Mouse (Mus musculus) ovary, postnatal 10 days (tissue): Measurements from ENCODE around the gene Cdc25b.

Source experiments
- DNase-seq: peaks from one replicate; pipeline ENCODE4 v3.0.0; 2022; ENCODE audit warnings: low spot score

Gene Cdc25b

DNA sequence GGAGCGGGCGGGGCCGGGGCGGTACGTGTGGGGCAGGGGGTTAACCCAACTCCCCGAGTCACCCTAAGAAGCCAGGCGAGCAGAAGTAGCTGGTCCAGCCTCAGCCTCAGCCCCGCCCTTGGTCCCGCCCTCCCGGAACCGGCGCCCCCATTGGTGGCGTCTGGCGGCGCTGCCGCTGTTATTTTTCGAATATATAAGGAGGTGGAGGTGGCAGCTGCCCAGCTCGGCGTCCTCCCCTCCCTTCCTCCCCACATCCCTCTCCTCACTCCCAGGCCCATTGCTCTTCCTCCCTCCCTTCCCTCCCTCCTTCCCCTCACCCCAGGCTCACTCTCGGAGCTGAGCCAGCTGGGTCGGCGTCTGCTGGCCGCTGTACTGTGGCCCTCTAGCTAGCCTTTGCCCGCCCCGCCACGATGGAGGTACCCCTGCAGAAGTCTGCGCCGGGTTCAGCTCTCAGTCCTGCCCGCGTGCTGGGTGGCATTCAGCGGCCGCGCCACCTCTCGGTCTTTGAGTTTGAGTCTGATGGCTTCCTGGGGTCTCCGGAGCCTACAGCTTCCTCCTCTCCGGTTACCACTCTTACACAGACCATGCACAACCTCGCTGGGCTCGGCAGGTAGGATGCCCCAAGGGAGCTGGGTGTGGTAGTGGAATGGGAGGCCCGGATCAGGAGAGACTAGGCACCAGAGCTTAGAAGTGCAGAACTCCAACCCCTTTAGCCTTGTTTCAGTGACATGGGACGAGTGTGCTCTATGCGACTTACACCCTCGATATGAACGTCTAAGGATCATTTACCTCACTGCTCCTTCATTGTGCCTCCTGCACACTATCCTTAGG is at the start of gene Cdc25b, which contains the start of gene Spef1:
Gene Cdc25b, plus strand, starts transcription at position 179 of the 831 bp plus-strand sequence.
Gene Spef1, minus strand, starts transcription at position 512 of the 831 bp plus-strand sequence.
- DNase-seq: peak; percentile 65

DNA sequence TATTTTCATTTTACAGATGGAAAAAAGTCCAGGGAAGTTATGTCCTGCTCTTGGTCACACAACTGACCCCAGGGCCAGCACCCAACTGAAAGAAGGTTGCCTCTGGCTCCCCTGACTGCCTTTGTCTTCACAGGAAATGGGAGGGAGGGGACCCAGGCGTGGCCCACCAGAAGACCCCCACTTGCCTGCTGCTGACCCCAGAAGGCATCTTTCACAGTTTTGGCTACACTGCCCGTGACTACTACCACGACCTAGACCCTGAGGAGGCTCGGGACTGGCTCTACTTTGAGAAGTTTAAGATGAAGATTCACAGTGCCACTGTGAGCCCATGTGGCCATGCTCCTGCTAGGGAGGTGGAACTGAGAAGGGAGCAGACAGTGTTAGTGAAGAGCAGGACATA is 48.5 kb upstream of the Cdc25b start:
- DNase-seq: no peak

DNA sequence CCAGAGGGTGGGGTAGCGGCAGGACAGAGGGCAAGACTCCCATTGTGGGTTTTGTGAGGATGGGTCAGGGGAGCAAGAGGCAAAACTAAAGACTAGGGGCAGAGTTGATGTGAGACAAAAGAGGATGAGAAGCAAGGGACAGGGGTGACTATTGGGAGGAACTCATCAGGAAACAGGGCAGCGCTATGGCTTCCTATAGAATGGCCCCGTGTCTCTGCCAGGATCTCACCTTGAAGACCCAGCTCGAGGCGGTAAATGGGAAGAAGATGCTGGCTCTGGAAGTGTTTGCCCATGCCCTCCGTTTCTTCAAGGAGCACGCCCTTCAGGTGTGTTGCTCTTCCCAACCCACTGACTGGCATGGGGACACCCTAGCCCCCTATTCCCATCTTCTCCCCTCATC is 48.0 kb upstream of the Cdc25b start:
- no peak for DNase-seq

DNA sequence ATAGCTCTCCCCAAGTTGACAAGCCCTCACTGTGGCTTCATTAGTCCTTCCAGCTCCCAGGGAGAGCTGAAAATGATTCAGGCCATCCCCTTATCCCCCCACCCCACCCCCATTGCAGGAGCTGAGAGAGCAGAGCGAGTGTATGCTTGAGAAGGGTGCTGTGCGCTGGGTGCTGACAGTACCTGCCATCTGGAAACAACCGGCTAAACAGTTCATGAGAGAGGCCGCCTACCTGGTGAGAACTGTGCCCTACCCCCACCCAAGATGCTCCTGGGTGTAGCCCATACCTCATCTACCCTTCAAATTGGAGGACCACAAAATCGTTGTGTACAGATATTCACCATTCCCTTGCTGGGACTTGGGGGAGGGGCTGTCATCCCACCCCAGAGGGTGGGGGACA is 47.5 kb upstream of the Cdc25b start:
- DNase-seq: no peak

DNA sequence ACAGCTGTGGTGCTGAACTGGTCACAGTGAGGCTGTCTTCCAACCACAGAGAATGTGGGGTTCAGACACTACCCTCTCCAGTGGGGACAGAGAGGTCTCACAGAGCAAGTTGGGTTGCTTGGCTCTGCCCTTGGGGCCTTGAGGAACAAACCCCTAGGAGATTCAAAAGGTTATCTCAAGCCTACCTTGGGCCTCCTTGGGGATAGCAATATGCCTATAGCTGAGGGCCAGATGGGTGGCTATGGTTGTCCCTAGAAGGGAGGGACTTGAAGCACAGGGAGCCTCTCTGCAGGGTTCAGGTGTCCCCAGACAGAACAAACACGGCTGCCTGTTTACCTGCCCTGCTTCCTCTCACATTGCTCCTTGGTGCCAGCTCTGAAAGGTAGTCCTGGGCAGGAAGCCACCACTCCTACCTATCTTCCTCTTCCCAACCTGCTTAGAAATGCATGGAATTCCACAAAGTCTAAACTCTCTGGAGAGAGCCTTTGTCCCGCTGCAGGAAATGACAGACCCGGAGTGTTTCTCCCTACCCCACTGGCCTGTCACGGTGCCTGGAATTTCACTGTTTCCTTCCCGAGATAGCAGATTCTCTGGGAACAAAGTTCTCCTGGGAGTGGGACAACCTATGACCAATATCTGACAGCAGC is 46.7 kb upstream of the Cdc25b start:
- DNase-seq: no peak

DNA sequence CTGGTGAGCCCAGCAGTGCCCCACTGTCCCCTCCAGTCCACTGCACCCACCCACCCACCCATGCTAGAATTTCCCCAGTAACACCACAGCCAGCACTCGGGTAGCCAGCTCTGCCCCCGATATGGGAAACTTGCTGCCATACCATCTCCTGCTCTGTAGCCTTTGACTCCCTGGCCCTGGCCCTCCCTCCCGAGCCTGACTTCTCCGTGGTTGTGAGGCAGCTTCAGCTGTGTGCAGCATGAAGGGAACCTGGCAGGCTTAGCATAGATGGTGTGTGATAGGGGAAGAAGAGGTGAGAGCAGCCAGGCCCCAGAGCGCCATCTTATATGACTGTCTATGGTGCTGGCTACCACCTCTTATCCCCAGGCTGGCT is 46.2 kb upstream of the Cdc25b start:
- no peak for DNase-seq

DNA sequence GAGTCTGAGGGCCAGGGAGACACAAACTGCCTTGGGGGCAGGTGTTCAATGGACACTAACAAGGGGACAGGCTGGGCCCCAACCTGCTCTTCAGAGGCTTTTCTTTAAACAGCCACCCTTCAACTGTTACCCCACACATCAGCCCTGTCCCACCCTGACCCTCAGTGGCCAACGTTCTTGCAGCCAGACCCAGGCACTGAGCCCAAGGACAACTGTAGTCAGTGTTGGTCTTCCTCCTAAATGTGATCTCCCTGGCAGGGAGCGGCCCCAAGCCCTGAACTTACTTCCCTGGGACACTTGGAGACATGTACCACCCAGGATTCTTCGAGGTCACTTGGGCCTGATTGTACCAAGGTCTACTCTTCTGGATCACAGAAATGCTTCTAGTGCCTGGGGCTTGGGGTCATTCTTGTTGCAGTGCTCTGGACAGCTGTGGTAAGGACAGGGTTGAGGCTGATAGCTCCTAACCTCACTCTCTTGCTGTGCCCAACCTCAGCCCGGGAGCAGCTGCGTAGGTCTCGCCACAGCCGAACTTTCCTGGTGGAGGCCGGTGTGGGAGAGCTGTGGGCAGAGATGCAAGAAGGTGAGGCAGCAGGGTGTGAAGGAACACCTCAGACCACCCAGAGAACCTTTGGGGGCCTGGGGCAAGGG is 45.3 kb upstream of the Cdc25b start:
- DNase-seq: no peak

DNA sequence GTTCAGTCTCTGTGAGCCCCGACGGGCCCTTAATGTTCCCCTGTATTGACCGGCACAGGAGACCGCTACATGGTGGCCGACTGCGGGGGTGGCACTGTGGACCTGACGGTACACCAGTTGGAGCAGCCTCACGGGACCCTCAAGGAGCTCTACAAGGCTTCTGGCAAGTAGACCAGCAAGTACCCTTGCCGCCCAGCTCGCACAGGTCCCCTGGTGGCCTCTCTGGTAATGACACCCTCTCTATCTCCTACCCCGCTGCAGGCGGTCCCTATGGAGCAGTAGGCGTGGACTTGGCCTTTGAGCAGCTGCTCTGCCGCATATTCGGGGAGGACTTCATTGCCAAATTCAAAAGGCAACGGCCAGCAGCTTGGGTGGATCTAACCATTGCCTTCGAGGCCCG is 44.2 kb upstream of the Cdc25b start:
- DNase-seq: peak; percentile 56

DNA sequence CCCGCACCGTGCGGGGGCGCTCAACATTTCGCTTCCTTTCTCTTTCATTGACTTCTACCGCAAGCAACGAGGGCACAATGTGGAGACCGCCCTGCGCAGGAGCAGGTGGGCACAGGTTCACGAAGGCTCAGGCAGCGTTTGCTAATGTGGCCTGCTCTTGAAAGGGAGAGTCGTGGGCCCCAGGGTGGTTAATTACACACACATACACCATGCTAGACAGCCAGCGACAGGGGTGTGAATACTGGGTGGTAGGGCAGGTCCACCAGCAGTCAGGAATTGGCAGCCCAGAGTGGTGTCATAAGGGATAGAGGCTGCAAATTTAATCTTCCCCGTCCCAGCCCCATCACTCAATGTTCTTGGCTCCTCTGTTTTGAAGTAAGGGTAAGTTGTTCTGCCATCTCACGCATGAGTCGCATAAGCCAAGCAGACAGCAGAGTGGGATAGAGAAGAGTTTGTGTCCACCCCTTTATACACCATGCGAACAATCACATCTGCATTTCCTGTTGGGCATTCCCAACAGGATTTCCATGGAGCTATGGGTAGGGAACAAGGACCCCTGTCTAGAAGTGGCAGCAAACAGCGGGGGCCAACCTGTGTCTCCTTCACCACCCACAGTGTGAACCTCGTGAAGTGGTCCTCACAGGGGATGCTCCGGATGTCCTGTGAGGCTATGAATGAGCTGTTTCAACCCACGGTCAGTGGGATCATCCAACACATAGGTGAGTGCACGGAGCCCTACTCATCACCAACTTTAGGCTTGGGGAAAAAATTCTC is 43.6 kb upstream of the Cdc25b start:
- no peak for DNase-seq

DNA sequence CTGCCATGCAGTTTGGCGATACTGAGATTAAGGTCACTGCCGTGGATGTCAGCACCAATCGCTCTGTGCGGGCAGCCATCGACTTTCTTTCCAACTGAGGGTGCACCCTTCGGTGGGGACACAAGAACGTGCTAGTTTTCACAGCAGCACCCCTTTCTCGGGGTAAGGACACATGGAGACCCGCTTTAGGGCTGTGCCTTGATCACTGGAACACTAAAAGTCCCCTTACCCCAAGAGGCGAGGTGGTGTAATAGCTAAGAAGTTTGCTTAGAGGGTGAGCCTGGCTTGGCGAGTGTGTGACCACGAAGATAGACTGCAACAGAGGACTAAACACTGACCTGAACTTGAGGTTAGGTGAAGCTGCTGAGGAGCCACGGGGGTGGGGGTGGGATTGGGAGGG is 41.6 kb upstream of the Cdc25b start:
- no peak for DNase-seq

DNA sequence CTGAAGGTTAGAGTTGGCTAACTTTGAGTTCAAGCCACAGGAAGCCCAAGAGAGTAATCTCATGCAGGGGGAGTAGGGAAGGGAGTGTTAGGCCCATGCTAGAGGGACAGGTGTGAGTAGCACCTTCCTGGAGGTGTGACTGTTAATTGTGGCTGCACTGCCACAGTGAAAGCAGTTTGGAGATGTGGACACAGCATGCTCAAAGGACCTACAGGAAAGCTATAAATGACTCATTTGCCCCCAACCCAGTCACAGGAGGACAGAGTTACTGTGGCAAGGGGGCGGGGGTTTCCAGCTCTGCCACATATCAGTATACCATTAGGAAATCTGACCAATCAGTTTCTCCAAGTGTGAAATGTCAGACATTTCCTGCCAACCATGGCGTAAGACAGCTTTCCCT is 41.2 kb upstream of the Cdc25b start:
- DNase-seq: no peak

DNA sequence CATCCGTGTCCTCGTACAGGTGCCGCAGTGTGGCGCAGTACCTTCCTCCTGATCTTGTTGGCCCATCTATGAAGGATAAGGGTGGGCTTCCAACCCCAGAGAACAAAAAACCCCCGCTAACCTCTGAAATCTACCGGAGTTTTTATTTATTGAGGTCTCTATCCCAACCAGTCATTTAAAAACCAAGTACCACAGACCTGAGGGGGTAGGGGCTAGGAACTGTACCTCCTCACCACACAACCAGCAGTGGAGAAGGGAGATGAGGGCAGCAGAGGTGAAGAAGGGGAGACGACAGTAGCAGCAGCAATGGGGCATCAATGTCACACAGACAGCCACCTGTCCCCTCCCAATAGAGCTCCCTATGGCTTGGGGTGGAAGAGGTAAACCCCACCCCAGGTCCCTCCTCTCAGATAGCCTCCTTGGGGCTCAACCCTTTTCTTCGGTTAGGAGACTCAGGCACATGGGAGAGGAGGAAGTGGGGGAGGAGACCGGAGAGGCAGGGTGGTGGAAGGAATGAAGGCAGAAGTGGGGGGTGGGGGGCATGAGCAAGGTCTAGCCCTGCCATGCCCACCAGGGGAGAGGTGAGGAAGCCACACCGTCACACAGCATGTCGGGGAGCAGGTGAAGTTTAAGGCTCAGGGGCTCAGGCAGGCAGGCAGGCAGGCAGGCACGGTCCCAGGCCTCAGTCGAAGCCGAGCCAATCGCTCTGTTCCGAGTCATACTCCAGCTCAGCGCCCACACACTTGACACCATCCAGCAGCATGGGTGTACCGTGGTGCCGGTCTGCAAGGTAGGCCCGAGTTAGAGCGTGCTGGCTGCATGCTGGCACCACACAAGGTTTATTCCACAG is 40.3 kb upstream of the Cdc25b start:
- no peak for DNase-seq

DNA sequence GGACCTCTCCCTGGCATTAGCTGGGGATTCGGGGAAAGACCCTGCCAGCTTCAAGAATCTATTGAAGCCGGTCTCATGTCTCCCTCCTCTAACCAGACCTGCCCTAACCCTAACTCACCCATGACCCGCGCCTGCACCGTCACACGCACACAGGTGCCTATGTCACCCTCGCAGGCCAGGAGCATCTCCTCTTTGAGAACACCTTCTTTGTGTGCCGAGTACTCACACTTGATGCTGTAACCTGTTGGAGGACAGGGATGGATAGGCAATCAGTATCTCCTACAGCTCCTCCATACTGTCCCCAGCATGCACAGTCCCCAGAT is 39.7 kb upstream of the Cdc25b start:
- no peak for DNase-seq

DNA sequence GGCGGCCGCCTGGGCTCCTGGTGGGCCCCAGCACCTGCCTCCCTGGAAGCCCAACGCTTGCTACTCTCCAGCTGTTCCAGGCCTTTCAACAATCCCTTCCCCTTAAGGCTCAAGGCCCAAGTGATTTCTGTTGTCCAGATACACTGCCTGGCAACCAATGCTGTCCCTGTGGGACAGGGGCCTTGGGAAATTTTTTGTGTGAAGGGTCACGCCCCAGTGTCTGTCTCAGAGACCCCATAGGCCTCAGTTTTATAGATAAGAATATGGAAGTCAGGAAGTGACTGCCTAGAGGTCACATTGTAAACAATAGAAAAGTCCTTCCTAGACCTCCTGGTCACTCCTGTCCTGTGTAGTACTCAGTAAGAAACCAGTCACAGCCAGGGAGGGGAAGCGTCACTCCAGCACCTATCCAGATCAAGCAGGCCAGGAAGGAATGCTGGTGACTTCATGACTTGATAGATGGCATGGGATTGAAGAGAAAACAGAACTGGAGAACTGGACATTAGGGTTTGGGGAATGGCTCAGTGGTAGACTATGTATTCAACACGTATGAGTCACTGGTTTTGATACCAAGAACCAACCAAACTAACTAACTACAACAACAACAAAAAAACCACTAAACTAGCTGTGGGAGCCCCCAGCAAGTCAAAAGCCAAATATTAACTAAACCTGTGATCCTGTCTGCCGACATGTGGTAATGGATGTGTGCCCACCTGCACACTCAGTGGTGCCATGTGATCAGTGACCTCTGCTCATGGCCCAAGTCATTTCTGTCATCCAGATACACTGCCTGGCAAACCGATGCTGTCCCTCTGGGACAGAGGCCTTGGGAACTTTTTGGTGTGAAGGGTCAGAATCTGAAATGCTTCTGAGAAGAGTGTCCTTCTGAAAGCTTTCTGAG is 38.1 kb upstream of the Cdc25b start:
- DNase-seq: no peak

DNA sequence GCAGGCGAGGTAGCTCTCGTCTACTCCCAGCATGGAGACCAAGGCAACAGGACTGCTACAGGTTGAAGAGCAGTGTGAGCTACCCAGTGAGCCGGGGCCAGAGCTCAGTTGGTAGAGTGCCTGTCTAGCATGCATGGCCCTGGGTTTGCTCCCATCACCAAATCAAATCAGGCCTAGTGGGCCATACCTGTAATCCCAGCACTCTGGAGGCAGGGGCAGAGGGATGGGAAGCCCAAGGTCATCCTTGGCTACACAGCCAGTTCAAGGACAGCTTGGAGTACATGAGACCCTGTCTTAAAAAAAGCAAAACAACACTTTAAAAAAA is 37.5 kb upstream of the Cdc25b start:
- no peak for DNase-seq

DNA sequence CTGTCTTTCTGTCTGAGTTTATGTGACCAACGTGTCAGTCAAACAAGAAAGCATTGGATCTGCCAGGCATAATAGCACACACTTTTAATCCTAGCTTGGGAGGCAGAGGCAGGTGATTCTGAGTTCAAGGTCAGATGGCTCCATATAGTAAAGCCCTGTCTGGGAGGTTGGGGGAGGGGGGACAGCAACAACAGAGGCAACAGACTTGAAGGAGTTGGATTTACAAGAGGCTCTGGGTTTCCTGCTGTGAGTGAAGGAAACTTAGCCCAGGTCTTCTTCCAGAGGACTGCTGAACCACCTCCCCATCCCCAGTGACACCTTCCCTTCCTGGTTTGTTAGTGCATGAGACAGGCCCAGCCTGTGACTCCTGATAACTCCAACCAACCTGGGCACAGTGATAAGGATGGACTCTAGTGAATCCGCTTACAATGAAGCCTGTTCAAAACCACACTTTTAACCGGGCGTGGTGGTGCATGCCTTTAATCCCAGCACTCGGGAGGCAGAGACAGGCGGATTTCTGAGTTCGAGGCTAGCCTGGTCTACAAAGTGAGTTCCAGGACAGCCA is 34.5 kb upstream of the Cdc25b start:
- no peak for DNase-seq

DNA sequence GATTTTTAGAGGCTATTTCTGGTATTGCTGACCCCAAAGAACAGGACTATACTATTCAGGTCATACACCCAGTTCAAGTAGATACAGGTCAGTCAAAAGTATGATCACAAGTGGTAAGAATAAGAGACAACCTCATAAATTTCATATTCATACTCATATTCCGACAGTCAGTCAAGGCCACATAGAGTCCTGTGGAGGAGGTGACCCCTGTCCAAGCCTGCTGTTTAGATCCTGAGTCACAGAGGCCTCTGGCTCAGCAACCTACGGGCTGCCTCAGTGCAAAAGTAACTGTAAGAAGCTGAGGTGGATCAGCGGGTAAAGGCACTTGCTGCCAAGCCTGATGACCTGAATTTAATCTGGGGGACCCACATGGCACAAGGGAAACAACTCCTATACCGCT is 32.7 kb upstream of the Cdc25b start:
- no peak for DNase-seq

DNA sequence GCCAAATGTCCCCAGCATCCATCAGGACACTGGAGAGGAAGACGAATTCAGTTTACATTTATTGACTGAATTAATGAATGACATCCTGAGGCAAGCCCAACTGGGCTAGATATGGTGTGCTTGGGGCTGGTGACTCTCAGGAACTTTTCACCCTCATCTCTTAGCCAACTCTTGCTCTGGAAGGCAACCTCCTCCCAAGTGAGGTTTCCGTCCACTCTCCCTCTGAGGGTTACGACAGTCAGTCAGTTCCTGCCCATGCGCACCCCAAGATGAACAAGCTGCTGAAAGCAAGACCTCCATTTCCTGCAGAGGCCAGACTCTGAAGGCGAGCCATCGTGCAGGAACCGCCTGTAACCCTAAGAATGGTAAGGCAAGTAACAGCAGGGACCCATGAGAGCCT is 29.8 kb upstream of the Cdc25b start:
- DNase-seq: no peak

DNA sequence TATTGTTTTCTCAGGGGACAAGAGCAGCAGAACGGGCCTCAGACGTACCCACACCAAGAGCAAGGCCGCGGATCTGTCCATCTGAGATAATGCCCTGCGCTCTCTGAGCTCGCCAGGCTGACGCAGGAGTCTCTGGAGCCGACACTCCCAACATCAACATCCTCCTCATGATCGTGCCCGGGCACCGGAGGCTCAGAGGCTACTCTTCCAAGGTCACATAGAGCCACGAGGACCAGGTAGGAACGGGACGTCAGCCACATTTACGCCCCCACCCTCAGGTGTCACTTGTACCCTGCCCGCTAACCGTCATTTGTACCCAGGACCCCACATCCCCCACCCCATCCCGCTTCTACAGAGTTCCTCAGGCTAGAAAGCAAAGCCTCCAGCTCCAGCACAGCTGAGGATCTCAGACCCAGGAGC is 27.2 kb upstream of the Cdc25b start:
- no peak for DNase-seq

DNA sequence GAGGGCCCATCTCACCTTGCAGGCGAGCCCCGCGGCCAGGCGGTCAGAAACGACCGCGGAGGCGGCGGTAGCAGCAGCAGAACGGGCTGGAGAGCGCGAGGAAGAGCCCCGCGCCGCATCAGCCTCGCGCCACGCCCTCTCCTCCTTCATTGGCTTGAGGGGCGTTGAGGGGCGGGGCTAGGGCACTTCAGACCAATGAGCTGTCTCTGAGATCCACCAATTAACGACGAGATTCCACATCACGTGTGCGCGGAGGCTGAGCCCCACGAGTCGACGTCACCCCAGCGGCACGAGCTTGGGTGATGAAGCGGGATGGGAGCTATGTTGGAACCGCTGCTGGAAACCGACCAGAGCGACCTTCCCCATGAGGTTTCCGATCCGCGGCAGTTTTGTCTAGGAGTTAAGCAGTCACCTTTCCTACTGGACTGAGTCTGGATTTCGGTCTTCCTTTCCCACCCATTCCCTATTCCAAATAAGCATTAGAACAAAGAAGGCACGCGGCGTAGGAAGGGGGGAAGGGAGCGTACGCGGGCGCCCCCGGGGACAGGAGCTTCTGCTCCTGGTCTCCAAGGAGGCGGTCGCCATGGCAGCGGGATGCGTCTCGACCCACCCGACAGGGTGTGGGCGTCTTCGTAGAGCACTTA is 26.7 kb upstream of the Cdc25b start, which contains the start of gene 1700037H04Rik:
Gene 1700037H04Rik, minus strand, starts transcription at position 144 of the 644 bp plus-strand sequence.
- DNase-seq: peak; percentile 75
